Mouse (Mus musculus): ENCODE data around the gene Dnmt3a.

DNA sequence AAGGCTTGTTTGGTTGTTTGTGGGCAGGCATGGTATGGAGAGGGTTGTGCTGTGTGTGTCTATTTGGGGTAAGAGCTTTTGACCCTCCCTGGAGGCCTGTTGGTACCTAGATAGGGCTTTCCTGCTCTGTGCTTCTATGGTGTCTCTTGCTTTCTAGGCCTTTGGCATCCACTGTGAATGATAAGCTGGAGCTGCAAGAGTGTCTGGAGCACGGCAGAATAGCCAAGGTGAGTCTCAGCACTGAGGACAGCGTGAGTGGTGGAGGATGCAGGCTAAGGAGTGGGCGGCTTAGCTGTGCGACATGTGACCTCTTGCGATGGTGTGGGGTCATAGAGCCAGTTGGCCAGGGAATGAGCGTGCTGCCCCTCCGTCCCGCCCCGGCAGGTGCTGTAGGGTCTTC lies 99.6 kb downstream of the Dnmt3a start:
- TF ChIP-seq EP300 (IDR thresholded peaks at IDR 0.05; ENCODE audit: low read depth) (no peak), CTCF (IDR thresholded peaks at IDR 0.05; ENCODE audit: low read depth) (no peak)
